Mouse (Mus musculus) midbrain, embryonic 11.5 days (tissue): Measurements from ENCODE around the gene Lrrc9. TPM values are rescaled to one million over a fixed set of nuclear protein-coding genes. Genes with fewer than 3 reads are reported as not detected.
A peak's percentile ranks its signal among the peaks of the same experiment; 100 is the strongest.

ENCODE experiments used
- ATAC-seq: fragments of 200-750 bp; cut with Nextera tagmentation; 2 replicates; pipeline ENCODE4 v1.8.0; 2017; ENCODE audit warnings: moderate TSS enrichment, moderate library complexity; ENCODE audit not compliant: low FRiP score
- DNase-seq: peaks from one replicate; pipeline ENCODE4 v3.0.0; 2015; ENCODE audit warnings: low spot score; ENCODE audit errors: missing footprints
- H3K27ac ChIP-seq: fragments of 300-500 bp; sonication (generic); 2 replicates; pipeline ENCODE4 v1.5.1; 2014; ENCODE audit warnings: low read depth, low read length
- H3K27me3 ChIP-seq: fragments of 300-500 bp; sonication (generic); 2 replicates; pipeline ENCODE4 v1.6.1; 2014; ENCODE audit warnings: mild to moderate bottlenecking, low read length, moderate library complexity, mixed read lengths; ENCODE audit not compliant: control insufficient read depth, insufficient read depth
- H3K36me3 ChIP-seq: fragments of 300-500 bp; sonication (generic); 2 replicates; pipeline ENCODE4 v1.6.1; 2014; ENCODE audit warnings: mild to moderate bottlenecking, low read length, moderate library complexity, mixed read lengths; ENCODE audit not compliant: control insufficient read depth, insufficient read depth
- H3K4me1 ChIP-seq: fragments of 300-500 bp; sonication (generic); 2 replicates; pipeline ENCODE4 v1.6.1; 2014; ENCODE audit warnings: low read length; ENCODE audit not compliant: control insufficient read depth, insufficient read depth
- H3K4me2 ChIP-seq: fragments of 300-500 bp; sonication (generic); 2 replicates; pipeline ENCODE4 v1.6.1; 2014; ENCODE audit warnings: mild to moderate bottlenecking, moderate library complexity
- H3K4me3 ChIP-seq: fragments of 300-500 bp; sonication (generic); 2 replicates; pipeline ENCODE4 v1.5.1; 2014; ENCODE audit warnings: low read depth, low read length
- H3K9ac ChIP-seq: fragments of 300-500 bp; sonication (generic); 2 replicates; pipeline ENCODE4 v1.6.1; 2014; ENCODE audit warnings: low read length
- H3K9me3 ChIP-seq: fragments of 300-500 bp; sonication (generic); 2 replicates; pipeline ENCODE4 v1.6.1; 2016; ENCODE audit warnings: low read length; ENCODE audit not compliant: control insufficient read depth
- WGBS: fragments of 180-500 bp; shearing (Covaris S2); extraction: QIAGEN DNeasy Blood & Tissue Kit; methylation state at CpG from one replicate; pipeline ENCODE4 v1.1.7; 2014; 5-methylcytosine and 5-hydroxymethylcytosine counted together
- polyA plus RNA-seq: library from polyadenylated mRNA; unstranded; fragments of >200 nt; fragmentation: Nextera tagmentation; extraction: Ambion mirVana; gene quantifications from 2 replicates; pipeline ENCODE4 v1.2.1, GENCODE M21; 2014

The Lrrc9 gene
- polyA plus RNA-seq, 1 experiment from 2014 or later: 1.9 TPM

DNA sequence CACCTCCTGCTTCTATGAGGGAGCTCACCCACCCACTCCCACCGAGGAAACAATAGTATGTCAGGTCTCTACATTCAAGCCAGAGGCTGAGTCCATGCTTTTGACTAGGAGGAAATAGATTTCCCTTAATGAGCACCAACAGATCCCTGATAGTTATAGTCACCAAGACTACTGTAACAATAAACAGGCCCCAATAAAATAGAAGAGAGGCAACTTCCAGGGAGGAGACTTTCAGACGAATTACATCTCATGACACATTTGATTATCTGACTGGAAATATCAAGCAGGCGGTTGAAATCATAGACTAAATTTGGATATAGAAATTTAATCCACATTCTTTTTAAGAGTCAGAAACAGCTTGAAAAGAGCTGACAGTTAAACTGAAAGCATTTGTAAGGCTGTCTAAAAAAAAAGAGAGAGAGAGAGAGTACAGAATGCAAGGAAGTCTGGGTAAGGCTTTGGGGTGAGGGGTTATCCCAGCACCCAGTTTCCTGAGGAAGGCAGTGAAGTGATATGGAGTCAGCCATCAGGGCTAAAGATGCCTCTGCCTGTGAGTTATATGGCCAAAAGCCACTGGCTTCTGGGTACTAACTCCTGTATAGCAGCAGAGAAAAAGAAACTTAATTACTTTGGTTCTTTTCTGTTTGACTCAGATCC, 49.5 kb downstream of the Lrrc9 start:
- H3K36me3 ChIP-seq: no peaks in the 10 kb centered on the region
- DNase-seq: no peak
- 83% methylated on average over 3 of the region's 3 CpGs for WGBS
- H3K4me3 ChIP-seq: no peak overlapping the region
- no peak overlapping the region for H3K4me2 ChIP-seq
- H3K9ac ChIP-seq: no peak overlapping the region
- no peaks in the 10 kb centered on the region for H3K27me3 ChIP-seq
- H3K4me1 ChIP-seq: no peaks in the 10 kb centered on the region
- no peaks in the 10 kb centered on the region for H3K9me3 ChIP-seq
- H3K27ac ChIP-seq: no peak overlapping the region
- ATAC-seq: no peak

DNA sequence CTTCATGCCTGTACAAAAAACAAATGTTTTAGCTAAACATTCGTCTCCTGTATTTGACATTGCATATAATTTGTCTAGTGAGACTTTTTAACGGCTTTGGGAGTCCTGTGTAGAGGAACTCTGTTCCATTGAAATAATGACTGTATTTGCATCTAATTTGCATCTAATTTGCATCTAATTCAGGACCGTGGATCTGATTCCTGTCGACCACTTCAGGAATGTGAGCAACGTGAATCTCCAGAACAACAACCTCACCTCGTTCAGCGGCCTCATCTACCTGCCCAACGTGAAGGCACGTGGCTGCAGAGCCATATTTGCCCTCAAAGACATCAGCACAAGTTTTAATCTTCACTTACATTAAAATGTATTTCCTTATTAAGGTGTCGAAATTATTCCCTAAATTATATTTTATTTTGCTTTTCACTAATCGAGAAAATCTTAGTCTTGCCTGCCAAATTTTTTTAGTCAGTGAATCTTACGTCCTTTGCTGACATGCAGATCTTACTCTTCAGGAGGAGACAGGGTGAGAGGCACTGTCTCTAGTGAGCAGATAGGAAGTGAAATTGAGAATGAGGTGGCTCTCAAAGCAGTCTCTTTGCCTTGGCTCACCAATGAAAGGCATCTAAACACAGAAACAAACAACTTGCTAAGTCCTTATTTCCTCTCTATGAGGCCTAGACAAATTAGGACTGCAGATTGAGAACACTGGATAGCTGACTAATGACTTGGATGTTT, 55.4 kb downstream of the Lrrc9 start:
- no peaks in the 10 kb centered on the region for H3K9me3 ChIP-seq
- H3K27ac ChIP-seq: no peak overlapping the region
- ATAC-seq (no peak), DNase-seq (peak; percentile 51)
- H3K9ac ChIP-seq: no peak overlapping the region
- no peak overlapping the region for H3K4me2 ChIP-seq
- peaks cover 2% of the 10 kb centered on the region; the same call in 1 of the 2 replicates for H3K4me1 ChIP-seq
- no peaks in the 10 kb centered on the region for H3K36me3 ChIP-seq
- no peaks in the 10 kb centered on the region for H3K27me3 ChIP-seq
- WGBS: 67% methylated on average over 12 of the region's 12 CpGs
- H3K4me3 ChIP-seq: no peak overlapping the region

DNA sequence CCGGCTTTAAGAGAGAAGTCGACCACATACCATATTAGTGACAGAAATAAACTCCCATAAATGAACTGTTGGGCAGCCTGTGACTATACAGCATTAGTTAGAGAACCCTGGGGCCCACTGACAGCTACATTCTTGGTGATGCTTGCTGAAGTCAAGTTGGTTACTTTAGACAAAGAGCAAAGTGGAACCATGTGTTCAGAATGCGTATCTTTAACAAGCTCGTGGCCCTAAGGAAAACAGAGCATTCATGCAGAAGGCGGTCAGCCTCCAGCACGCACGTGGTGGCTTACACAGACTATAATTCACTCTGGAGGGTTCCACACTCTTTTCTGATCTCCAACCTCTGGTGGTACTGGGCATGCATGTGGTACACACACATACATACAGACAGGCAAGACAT, 67.9 kb downstream of the Lrrc9 start:
- Histone ChIP-seq H3K27me3 (no peaks in the 10 kb centered on the region), H3K36me3 (no peaks in the 10 kb centered on the region), H3K27ac (no peak overlapping the region), H3K9ac (no peak overlapping the region), H3K4me1 (no peaks in the 10 kb centered on the region), H3K4me2 (no peak overlapping the region), H3K9me3 (no peaks in the 10 kb centered on the region), H3K4me3 (no peak overlapping the region)
- ATAC-seq (no peak), DNase-seq (no peak)
- WGBS: 80% methylated on average over 7 of the region's 7 CpGs

DNA sequence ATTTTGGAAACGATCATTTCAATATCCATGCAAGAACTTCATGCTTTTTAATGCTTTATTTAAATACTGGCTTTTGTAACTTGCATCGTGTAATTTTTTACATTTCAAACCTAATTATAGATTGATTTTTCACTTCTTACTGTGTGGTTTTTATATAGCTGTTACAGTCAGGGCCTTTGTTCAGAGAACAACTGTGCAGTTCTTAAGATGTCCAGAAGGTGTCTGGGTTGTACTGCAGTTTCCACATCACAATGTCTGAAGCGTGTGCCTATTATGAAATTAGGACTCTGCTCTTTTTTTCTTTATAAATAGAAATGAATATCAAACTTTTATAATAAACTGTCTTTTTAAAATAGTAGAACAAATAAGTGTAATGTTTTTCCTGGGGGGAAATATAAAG, 73.8 kb downstream of the Lrrc9 start:
- no peaks in the 10 kb centered on the region for H3K9me3 ChIP-seq
- no peaks in the 10 kb centered on the region for H3K27me3 ChIP-seq
- no peaks in the 10 kb centered on the region for H3K36me3 ChIP-seq
- H3K4me3 ChIP-seq: no peak overlapping the region
- no peak overlapping the region for H3K9ac ChIP-seq
- no peak overlapping the region for H3K4me2 ChIP-seq
- no peaks in the 10 kb centered on the region for H3K4me1 ChIP-seq
- H3K27ac ChIP-seq: no peak overlapping the region
- ATAC-seq (no peak), DNase-seq (peak; percentile 79)
- WGBS: 73% methylated on average over 3 of the region's 3 CpGs

DNA sequence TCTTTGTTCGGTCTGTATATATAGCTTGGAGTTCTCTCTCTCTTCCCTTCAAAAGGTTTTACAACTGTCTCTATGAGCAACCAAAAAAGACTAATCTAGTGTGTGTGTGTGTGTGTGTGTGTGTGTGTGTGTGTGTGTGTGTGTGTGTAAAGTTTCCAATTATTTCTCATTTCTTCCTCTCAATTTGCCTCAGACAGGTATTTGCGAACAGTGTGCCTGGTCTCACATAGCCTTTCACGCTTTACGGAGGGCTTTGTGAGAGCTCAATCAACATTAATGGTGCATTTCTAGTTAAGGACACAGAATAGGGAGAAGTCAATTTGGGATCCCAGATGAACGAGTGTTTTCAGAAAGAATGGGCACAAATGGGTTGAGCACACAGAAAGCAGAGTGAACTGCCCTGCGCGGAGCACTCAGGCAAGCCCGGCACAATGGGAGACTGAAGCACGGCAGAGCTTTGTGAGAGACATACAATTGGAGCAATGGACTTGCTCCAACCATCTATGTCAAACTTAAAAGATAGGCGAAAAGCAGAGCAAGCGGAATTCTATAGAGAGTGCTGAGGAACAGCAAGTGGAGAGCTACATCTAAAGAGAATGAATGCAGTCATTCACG, 76.6 kb downstream of the Lrrc9 start:
- ATAC-seq: no peak; the same call in 1 of the 2 replicates
- H3K9me3 ChIP-seq: no peaks in the 10 kb centered on the region
- DNase-seq: peak; percentile 80
- no peak overlapping the region for H3K9ac ChIP-seq
- no peaks in the 10 kb centered on the region for H3K36me3 ChIP-seq
- H3K27me3 ChIP-seq: no peaks in the 10 kb centered on the region
- H3K4me3 ChIP-seq: no peak overlapping the region
- WGBS: 49% methylated on average over 12 of the region's 12 CpGs
- H3K27ac ChIP-seq: no peak overlapping the region
- peak overlapping the region; percentile 2; the same call in 1 of the 2 replicates for H3K4me2 ChIP-seq
- no peaks in the 10 kb centered on the region for H3K4me1 ChIP-seq

DNA sequence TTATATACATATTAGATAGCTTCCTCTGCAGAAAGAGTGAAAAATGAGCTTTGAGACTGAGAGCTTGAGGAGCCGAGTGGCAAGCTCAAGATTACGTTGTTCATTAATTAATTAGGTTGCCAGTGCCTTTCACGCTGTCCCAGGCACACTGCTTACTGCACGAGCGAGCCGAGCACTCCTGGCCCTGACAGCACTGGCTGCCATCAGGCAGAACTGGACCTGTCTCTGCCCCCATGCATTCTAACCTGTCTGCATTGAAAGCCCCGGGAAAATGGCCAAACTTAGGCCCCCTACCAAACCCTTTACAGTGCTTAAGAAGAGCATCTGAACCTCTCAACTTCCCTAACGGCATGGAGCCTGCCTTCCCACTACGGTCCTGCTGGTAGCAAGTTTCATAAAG, 77.7 kb downstream of the Lrrc9 start:
- 63% methylated on average over 9 of the region's 9 CpGs for WGBS
- Histone ChIP-seq H3K4me3 (no peak overlapping the region), H3K36me3 (no peaks in the 10 kb centered on the region), H3K9ac (no peak overlapping the region), H3K4me1 (no peaks in the 10 kb centered on the region), H3K9me3 (no peaks in the 10 kb centered on the region), H3K27me3 (no peaks in the 10 kb centered on the region), H3K27ac (no peak overlapping the region), H3K4me2 (no peak overlapping the region)
- no peak for DNase-seq
- no peak for ATAC-seq

DNA sequence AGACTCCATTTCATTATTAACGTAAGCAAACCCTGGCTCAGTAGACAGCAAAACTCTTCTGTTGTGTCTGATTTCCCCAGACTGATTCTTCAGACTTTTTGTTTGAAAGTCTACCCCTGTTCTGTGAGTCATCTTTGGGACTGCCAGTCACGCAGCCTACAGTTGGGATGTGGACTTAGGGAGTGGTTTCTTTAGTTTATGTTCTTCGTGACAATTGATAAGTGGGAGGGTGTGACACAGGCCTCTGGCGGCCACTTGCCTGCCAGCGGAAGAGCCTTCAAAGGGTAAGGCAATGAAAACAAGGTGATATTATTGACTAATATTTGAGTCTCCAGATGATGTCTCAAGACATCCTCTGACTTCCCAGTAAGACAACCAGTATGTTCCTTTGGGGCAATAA, 78.2 kb downstream of the Lrrc9 start:
- H3K27ac ChIP-seq: no peak overlapping the region
- H3K9ac ChIP-seq: no peak overlapping the region
- no peak overlapping the region for H3K4me3 ChIP-seq
- H3K36me3 ChIP-seq: no peaks in the 10 kb centered on the region
- H3K27me3 ChIP-seq: no peaks in the 10 kb centered on the region
- no peaks in the 10 kb centered on the region for H3K4me1 ChIP-seq
- no peaks in the 10 kb centered on the region for H3K9me3 ChIP-seq
- no peak overlapping the region for H3K4me2 ChIP-seq
- DNase-seq (no peak), ATAC-seq (no peak)
- WGBS: 86% methylated on average over 5 of the region's 5 CpGs

DNA sequence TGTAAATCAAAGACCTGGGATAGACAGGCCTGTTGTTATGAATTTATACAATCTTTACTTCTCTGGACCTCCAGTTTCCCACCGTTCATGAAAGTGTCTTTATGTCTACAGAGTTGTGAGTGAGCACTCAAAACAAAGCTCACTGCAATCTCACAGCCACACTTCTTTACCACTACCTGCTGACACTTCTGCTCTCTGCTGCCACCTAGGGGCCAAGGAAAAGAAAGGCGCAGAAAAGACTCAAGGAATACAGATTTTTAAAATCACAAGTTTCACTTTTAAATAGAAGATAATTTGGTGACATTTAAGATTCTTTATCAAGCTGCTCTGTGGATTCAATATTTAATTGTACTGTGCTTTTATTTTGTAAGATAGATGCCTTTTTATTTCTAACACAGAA, 79.0 kb downstream of the Lrrc9 start:
- ATAC-seq: no peak
- 6% methylated on average over 2 of the region's 2 CpGs for WGBS

DNA sequence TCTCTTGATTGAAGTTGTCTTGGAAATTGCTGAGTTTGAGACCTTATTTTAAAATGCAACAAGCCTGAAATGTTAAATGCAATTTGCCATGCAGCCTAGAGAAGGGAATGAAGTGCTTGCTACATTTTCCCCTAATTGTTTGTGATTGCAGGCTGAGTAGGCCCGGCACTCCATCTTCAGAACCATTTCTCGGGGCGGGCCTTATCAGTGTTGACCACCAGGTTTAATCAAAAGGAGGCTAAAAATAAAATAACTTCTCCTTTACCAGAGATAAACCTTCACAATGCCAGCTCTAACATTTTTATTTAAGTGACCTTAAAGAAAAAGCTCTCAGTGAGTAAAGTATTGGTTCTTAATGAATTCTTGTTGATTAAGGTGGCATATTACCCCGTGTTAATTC, 83.9 kb downstream of the Lrrc9 start:
- no peak overlapping the region for H3K4me2 ChIP-seq
- ATAC-seq (no peak), DNase-seq (no peak)
- H3K9ac ChIP-seq: no peak overlapping the region
- 83% methylated on average over 4 of the region's 4 CpGs for WGBS
- H3K4me3 ChIP-seq: no peak overlapping the region
- H3K4me1 ChIP-seq: no peaks in the 10 kb centered on the region
- no peaks in the 10 kb centered on the region for H3K36me3 ChIP-seq
- H3K27ac ChIP-seq: no peak overlapping the region
- no peaks in the 10 kb centered on the region for H3K9me3 ChIP-seq
- H3K27me3 ChIP-seq: no peaks in the 10 kb centered on the region

More for the DNA sequence above, 79.0 kb downstream of the Lrrc9 start:
- no peak overlapping the region for H3K4me2 ChIP-seq
- H3K36me3 ChIP-seq: no peaks in the 10 kb centered on the region
- no peak overlapping the region for H3K9ac ChIP-seq
- H3K27ac ChIP-seq: no peak overlapping the region
- no peaks in the 10 kb centered on the region for H3K9me3 ChIP-seq
- H3K4me1 ChIP-seq: no peaks in the 10 kb centered on the region
- DNase-seq: peak; percentile 95
- H3K4me3 ChIP-seq: no peak overlapping the region
- H3K27me3 ChIP-seq: no peaks in the 10 kb centered on the region
